ENCODE assay signal across 9 mouse cellular contexts in genomic region chr19:40391469-40391868, GRCm38 (mm10).
DNase-seq lines count a peak whose midpoint lies in the region; ATAC-seq and TF ChIP-seq lines count a peak whose summit lies in the region.
"Had no signal": no experiment of that assay in that cellular context is flagged by ENCODE, and none has a peak within 500 bp of the region (broad histone marks: within the 10 kb centered on the region; RNA-seq: fewer than 3 reads in every experiment).

No protein-coding gene starts in this region.

- no peaks in the 10 kb centered on the region for H3K9me3 ChIP-seq in forebrain, postnatal 0 days (ENCODE audit: low read length)
- no peaks in the 10 kb centered on the region for H3K9me3 ChIP-seq in hindbrain, embryonic 15.5 days

- TF ChIP-seq CTCF in cerebellum, adult 2 months (IDR thresholded peaks at IDR 0.05; ENCODE audit: borderline replicate concordance, insufficient read depth, low read depth, low read length) = peak; percentile 94
- TF ChIP-seq CTCF in forebrain, postnatal 0 days (IDR thresholded peaks at IDR 0.05; ENCODE audit: low read depth) = peak; percentile 98

- no peak overlapping the region for H3K4me3 ChIP-seq in cerebellum, adult 2 months (replicated peaks; ENCODE audit: insufficient read depth, low read depth, low read length)
- H3K4me3 ChIP-seq in forebrain, postnatal 0 days (ENCODE audit: low read depth, low read length) = no peak overlapping the region
- no peak overlapping the region for H3K4me3 ChIP-seq in hindbrain, embryonic 15.5 days
- H3K4me3 ChIP-seq: myocyte had no signal

- peaks cover 30% of the 10 kb centered on the region for H3K4me1 ChIP-seq in cerebellum, adult 2 months (ENCODE audit: control insufficient read depth, insufficient read depth, low read length)
- H3K4me1 ChIP-seq in forebrain, postnatal 0 days (ENCODE audit: insufficient read depth) = no peaks in the 10 kb centered on the region
- peaks cover 15% of the 10 kb centered on the region for H3K4me1 ChIP-seq in hindbrain, embryonic 15.5 days (replicated peaks)

- peak; percentile 88 for ATAC-seq in forebrain, postnatal 0 days
- ATAC-seq in hindbrain, embryonic 15.5 days (ENCODE audit: low FRiP score, low read depth) = peak; percentile 77; the same call in 1 of the 2 replicates

- H3K4me2 ChIP-seq in forebrain, postnatal 0 days (ENCODE audit: low read depth) = no peak overlapping the region
- no peak overlapping the region for H3K4me2 ChIP-seq in hindbrain, embryonic 15.5 days

- no peak overlapping the region for H3K9ac ChIP-seq in forebrain, postnatal 0 days
- H3K9ac ChIP-seq in hindbrain, embryonic 15.5 days = no peak overlapping the region

- WGBS in cerebellum, adult 2 months = 8% methylated on average over 6 of the region's 6 CpGs
- 9% methylated on average over 6 of the region's 6 CpGs for WGBS in forebrain, postnatal 0 days
- 16% methylated on average over 6 of the region's 6 CpGs for WGBS in hindbrain, embryonic 15.5 days

- no peak overlapping the region for H3K27ac ChIP-seq in cerebellum, adult 2 months (ENCODE audit: insufficient read depth, low read length)
- H3K27ac ChIP-seq in forebrain, postnatal 0 days (ENCODE audit: low read depth, low read length) = no peak overlapping the region
- H3K27ac ChIP-seq in hindbrain, embryonic 15.5 days (replicated peaks) = no peak overlapping the region

- no peaks in the 10 kb centered on the region; the same call in 1 of the 2 replicates for H3K27me3 ChIP-seq in cerebellum, adult 2 months (ENCODE audit: control insufficient read depth, insufficient read depth, low read length)
- no peaks in the 10 kb centered on the region for H3K27me3 ChIP-seq in forebrain, postnatal 0 days (ENCODE audit: insufficient read depth, low read length)
- no peaks in the 10 kb centered on the region for H3K27me3 ChIP-seq in hindbrain, embryonic 15.5 days

- no peak for TF ChIP-seq POLR2A in cerebellum, adult 2 months (IDR thresholded peaks at IDR 0.05; ENCODE audit: borderline replicate concordance, insufficient read depth, low read length)

- peaks cover 18% of the 10 kb centered on the region for H3K36me3 ChIP-seq in forebrain, postnatal 0 days (ENCODE audit: insufficient read depth)
- H3K36me3 ChIP-seq in hindbrain, embryonic 15.5 days = peaks cover 8% of the 10 kb centered on the region; the same call in 1 of the 2 replicates

- DNase-seq in T-cell, adult 2 months (ENCODE audit: low spot score) = peak; percentile 56
- peak; percentile 79 to 90 for DNase-seq in cerebellum, adult 2 months
- DNase-seq in forebrain, postnatal 0 days = peak; percentile 93
- DNase-seq in layer of hippocampus, postnatal 14 days (ENCODE audit: low spot score in 2 of 2) = peak; percentile 86 to 89
- peak; percentile 81 to 86 for DNase-seq in lung, postnatal 4 days
- peak; percentile 88 to 91 for DNase-seq in right cerebral cortex, adult 2 months (ENCODE audit: low spot score in 2 of 2)
- DNase-seq in urinary bladder, postnatal 14 days (ENCODE audit: low spot score) = peak; percentile 79
